Mouse (Mus musculus): Measurements from ENCODE around the gene Tbc1d8.

GRCm38 (mm10) chr1:39394096-39394495 lies 84.5 kb downstream of the Tbc1d8 start:
- TF ChIP-seq POLR2A (IDR thresholded peaks at IDR 0.05; ENCODE audit: low read depth, low read length) (no peak), CTCF (IDR thresholded peaks at IDR 0.05; ENCODE audit: borderline replicate concordance, insufficient read depth, low read length) (no peak)

Data from embryonic fibroblast, embryonic 13.5 days (primary cell).